Mouse (Mus musculus): ENCODE results near the gene Lcorl. TPM values are rescaled to one million over a fixed set of nuclear protein-coding genes. Genes with fewer than 3 reads are reported as not detected.

The Lcorl gene
- 10 to 100 TPM; 33.2 to 33.9 TPM for total RNA-seq (2023)

GRCm38 (mm10) chr5:45857254-45858011, at the start of gene Lcorl:
Lcorl (minus strand) TSS chr5:45857615.

GRCm38 (mm10) chr5:45669598-45670279, 187.7 kb downstream of the Lcorl start, which contains the start of gene Ncapg:
Ncapg (plus strand) TSS chr5:45669919.

Other genes with a start within 250 kb of the Lcorl start
- gene Fam184b, start 218.0 kb downstream of the Lcorl start, total RNA-seq (2023) = not detected
- 1 to 10 TPM; 1.7 TPM for gene Ncapg, start 187.7 kb downstream of the Lcorl start, total RNA-seq (2023)

Measured in monocyte, adult 59 days (primary cell).